Mouse (Mus musculus) embryonic facial prominence, embryonic 14.5 days (tissue): ENCODE measurements around the gene Ppm1m. TPM values are rescaled to one million over a fixed set of nuclear protein-coding genes. Genes with fewer than 3 reads are reported as not detected.

Source experiments
- ATAC-seq: fragments of 200-750 bp; cut with Nextera tagmentation; 2 replicates; pipeline ENCODE4 v1.8.0; 2017; ENCODE audit warnings: low read depth, moderate number of reproducible peaks, moderate TSS enrichment
- DNase-seq: peaks from one replicate; pipeline ENCODE4 v3.0.0-alpha.2; 2015; ENCODE audit warnings: low spot score
- H3K27ac ChIP-seq: fragments of 300-500 bp; sonication (generic); replicated peaks from 2 replicates; pipeline ENCODE4 v1.5.1; 2014; ENCODE audit warnings: low read depth, mild to moderate bottlenecking, low read length, moderate library complexity
- H3K27me3 ChIP-seq: fragments of 300-500 bp; sonication (generic); replicated peaks from 2 replicates; pipeline ENCODE4 v1.6.1; 2014; ENCODE audit warnings: low read length; ENCODE audit not compliant: control insufficient read depth, insufficient read depth
- H3K36me3 ChIP-seq: fragments of 300-500 bp; sonication (generic); 2 replicates; pipeline ENCODE4 v1.6.1; 2014; ENCODE audit warnings: low read length, mixed read lengths; ENCODE audit not compliant: control insufficient read depth, insufficient read depth
- H3K4me1 ChIP-seq: fragments of 300-500 bp; sonication (generic); 2 replicates; pipeline ENCODE4 v1.6.1; 2014; ENCODE audit warnings: antibody characterized with exemption, low read length; ENCODE audit not compliant: control insufficient read depth, insufficient read depth
- H3K4me2 ChIP-seq: fragments of 300-500 bp; sonication (generic); 2 replicates; pipeline ENCODE4 v1.6.1; 2014; ENCODE audit warnings: low read depth, mild to moderate bottlenecking, low read length, moderate library complexity, mixed read lengths
- H3K4me3 ChIP-seq: fragments of 300-500 bp; sonication (generic); 2 replicates; pipeline ENCODE4 v1.5.1; 2014; ENCODE audit warnings: low read depth, mild to moderate bottlenecking, low read length
- H3K9ac ChIP-seq: fragments of 300-500 bp; sonication (generic); 2 replicates; pipeline ENCODE4 v1.6.1; 2014; ENCODE audit warnings: low read depth, mild to moderate bottlenecking, low read length, moderate library complexity, mixed read lengths
- H3K9me3 ChIP-seq: fragments of 300-500 bp; sonication (generic); 2 replicates; pipeline ENCODE4 v1.6.1; 2016; ENCODE audit warnings: low read length; ENCODE audit not compliant: control insufficient read depth
- WGBS: fragments of 180-500 bp; shearing (Covaris S2); extraction: QIAGEN DNeasy Blood & Tissue Kit; methylation state at CpG from one replicate; pipeline ENCODE4 v1.1.7; 2014; 5-methylcytosine and 5-hydroxymethylcytosine counted together
- polyA plus RNA-seq: library from polyadenylated mRNA; unstranded; fragments of >200 nt; fragmentation: Nextera tagmentation; extraction: Ambion mirVana; gene quantifications from 2 replicates; pipeline ENCODE4 v1.2.1, GENCODE M21; 2014

The Ppm1m gene
- polyA plus RNA-seq, 1 experiment from 2014 or later, result 41.3 TPM

DNA sequence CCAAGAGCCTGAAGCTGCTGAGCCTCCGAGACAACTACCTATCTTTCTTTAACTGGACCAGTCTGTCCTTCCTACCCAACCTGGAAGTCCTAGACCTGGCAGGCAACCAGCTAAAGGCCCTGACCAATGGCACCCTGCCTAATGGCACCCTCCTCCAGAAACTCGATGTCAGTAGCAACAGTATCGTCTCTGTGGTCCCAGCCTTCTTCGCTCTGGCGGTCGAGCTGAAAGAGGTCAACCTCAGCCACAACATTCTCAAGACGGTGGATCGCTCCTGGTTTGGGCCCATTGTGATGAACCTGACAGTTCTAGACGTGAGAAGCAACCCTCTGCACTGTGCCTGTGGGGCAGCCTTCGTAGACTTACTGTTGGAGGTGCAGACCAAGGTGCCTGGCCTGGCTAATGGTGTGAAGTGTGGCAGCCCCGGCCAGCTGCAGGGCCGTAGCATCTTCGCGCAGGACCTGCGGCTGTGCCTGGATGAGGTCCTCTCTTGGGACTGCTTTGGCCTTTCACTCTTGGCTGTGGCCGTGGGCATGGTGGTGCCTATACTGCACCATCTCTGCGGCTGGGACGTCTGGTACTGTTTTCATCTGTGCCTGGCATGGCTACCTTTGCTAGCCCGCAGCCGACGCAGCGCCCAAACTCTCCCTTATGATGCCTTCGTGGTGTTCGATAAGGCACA lies 26.1 kb upstream of the Ppm1m start:
- ATAC-seq (no peak), DNase-seq (no peak)
- H3K36me3 ChIP-seq, result no peaks in the 10 kb centered on the region
- H3K4me2 ChIP-seq, result peak overlapping the region; percentile 73
- peaks cover 10% of the 10 kb centered on the region for H3K27me3 ChIP-seq
- WGBS, result 66% methylated on average over 24 of the region's 24 CpGs
- no peaks in the 10 kb centered on the region for H3K9me3 ChIP-seq
- H3K27ac ChIP-seq, result no peak overlapping the region
- H3K9ac ChIP-seq, result peak overlapping the region; percentile 45
- peak overlapping the region; percentile 39 for H3K4me3 ChIP-seq
- 0 out of 2 replicates have a peak, but pooled peaks cover 9% of the 10 kb centered on the region for H3K4me1 ChIP-seq

DNA sequence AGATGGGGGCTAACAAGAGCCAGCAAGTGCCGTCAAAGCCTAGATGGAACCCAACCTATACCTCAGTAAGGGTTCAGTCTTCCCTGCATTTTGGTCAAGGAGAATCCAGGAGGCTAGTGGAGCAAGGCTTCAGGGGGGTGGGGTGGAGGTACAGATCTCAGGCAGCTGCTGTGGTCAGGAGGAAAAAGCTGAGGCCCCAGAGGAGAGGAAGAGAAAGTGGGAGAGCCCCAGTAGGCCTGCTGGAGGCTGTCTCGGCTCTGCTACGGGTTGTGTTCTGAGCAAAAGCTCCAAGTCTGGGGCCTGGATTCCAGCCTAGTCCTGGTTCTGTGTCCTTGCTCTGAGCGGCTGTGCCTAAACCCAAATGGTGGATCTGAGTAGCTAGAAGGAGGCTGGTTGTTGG lies 23.4 kb upstream of the Ppm1m start:
- whole genome bisulfite sequencing, result 75% methylated on average over 4 of the region's 4 CpGs
- no peak overlapping the region for H3K9ac ChIP-seq
- H3K9me3 ChIP-seq, result no peaks in the 10 kb centered on the region
- no peak overlapping the region for H3K4me3 ChIP-seq
- ATAC-seq (no peak), DNase-seq (no peak)
- H3K4me1 ChIP-seq, result 0 out of 2 replicates have a peak, but pooled peaks cover 9% of the 10 kb centered on the region
- no peak overlapping the region for H3K4me2 ChIP-seq
- H3K27me3 ChIP-seq, result peaks cover 10% of the 10 kb centered on the region
- H3K27ac ChIP-seq, result no peak overlapping the region
- H3K36me3 ChIP-seq, result no peaks in the 10 kb centered on the region

DNA sequence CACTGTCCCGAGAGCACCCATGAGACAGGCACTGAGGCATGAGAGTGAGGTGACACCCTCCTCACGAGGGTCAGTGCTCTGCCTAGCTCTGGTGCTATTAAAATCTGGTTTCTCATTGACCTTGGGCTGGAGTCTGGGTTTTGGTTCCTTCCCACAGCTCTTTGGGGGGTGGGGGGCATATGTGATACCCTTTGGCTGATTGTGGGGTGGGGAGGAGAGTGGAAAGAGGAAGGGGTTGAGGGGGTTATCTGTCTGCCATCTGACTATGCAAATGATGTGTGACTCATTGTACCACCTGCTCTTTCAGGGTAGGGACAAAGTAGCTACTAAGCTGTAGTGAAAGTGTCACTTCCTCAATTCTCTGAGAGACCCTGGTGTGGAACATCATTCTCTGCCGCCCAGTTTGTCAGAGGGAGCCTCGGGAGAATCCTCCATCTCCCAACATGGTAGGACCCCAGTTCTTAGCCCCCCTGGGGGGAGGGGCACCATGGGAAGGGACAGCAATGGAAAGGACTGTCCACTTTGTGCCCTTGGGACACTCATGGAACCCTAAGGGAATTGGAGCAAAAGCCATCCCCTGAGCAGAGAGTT lies 22.8 kb upstream of the Ppm1m start, which contains the start of gene Tlr9:
TSS of gene Tlr9 (plus strand) at position 338 of the 591 bp plus-strand sequence.
- Histone ChIP-seq H3K4me3 (no peak within 1 kb of the TSS), H3K4me1 (0 out of 2 replicates have a peak, but pooled peaks cover 9% of the 10 kb centered on the region), H3K27ac (no peak within 1 kb of the TSS), H3K9ac (no peak within 1 kb of the TSS), H3K4me2 (no peak within 1 kb of the TSS), H3K36me3 (no peaks in the 10 kb centered on the region), H3K9me3 (no peaks in the 10 kb centered on the region), H3K27me3 (peaks cover 10% of the 10 kb centered on the region)
- ATAC-seq (no peak), DNase-seq (no peak)
- 72% methylated on average over 4 of the region's 4 CpGs for WGBS

DNA sequence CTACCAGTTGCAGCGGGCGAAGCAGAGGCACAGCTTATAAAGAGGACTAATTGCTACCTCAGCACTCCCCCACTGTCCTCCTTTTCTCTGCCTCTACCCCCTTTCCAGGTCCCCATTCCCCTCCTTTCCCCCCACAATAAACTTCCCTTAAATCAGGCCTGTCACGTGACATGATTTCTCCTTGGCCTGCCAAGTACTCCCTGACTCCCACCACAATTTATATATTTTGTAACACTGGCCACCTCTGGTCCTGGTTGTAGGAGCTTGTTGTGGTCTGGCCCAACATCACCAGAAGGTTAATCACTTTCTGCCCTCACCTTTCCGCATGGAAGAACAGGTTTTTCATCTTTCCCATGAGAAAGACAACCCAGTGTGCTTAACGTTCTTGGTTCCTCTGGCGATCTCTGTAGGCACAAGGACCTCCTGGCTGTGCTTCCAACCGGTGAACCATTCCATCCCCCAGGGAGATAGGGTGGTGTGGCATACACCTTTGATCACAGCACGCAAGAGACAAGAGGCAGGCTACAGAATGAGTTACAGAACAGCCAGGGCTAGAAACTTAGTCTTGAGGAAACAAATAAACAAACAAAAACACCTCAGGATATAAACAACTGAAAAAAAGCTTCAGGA lies 21.5 kb upstream of the Ppm1m start:
- Histone ChIP-seq H3K9ac (no peak overlapping the region), H3K36me3 (no peaks in the 10 kb centered on the region), H3K27ac (no peak overlapping the region), H3K4me3 (no peak overlapping the region), H3K9me3 (no peaks in the 10 kb centered on the region), H3K4me1 (0 out of 2 replicates have a peak, but pooled peaks cover 3% of the 10 kb centered on the region), H3K4me2 (no peak overlapping the region), H3K27me3 (peaks cover 8% of the 10 kb centered on the region)
- DNase-seq (no peak), ATAC-seq (no peak)
- 61% methylated on average over 8 of the region's 8 CpGs for WGBS

DNA sequence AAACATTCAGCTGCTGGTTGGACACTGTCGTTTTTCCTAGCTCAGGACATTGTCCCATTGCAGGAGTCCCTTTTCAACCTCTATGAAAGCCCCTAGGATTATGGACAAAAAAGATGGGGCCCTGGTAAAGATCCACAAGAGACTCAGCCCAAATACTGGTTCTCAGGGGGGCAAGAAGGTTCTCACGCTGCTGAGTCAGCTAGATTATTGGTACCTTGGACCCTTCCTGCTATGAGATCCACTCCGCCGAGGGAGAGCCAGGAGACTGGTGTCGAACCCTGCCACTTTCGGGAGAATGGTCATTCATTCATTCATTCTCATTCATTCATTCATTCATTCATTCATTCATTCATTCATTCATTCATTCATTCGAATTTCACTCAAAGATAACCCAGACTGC lies 17.4 kb upstream of the Ppm1m start:
- Histone ChIP-seq H3K9ac (no peak overlapping the region), H3K36me3 (peaks cover 33% of the 10 kb centered on the region), H3K4me1 (no peaks in the 10 kb centered on the region), H3K4me2 (no peak overlapping the region), H3K27me3 (no peaks in the 10 kb centered on the region), H3K9me3 (no peaks in the 10 kb centered on the region), H3K27ac (no peak overlapping the region), H3K4me3 (no peak overlapping the region)
- ATAC-seq (no peak), DNase-seq (no peak)
- 83% methylated on average over 7 of the region's 7 CpGs for WGBS

DNA sequence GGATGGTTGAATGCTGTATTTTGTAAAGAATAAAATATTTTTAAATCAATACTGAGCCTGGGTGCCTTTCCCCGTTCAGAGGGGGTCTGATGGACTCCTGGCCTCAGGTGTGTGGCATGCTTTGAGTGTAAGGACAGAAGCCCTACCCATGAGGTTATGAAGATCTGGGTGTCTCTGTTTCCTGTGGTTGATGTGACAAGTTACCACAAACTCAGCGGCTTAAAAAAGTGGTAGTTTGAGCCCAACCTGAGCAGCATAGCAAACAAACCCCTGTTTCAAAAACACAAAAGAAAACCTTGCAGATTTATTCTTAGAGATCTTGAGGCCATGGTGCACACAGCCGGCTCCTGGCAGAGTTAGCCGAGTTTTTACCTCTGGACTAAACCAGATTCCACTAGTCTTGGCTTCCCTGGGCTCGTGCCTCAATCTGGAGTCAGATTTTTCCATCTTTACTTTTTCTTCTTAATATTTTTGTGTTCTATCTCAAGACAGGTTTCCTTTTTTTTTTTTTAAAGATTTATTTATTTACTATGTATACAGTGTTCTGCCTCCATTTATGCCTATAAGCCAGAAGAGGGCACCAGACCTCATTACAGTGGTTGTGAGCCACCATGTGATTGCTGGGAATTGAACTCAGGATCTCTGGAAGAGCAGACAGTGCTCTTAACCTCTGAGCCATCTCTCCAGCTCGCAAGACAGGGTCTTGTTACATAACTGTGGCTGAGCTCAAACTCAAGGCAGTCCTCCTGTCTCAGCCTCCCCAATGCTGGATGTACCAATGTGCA lies 16.0 kb upstream of the Ppm1m start:
- 79% methylated on average over 6 of the region's 6 CpGs for WGBS
- Histone ChIP-seq H3K4me3 (no peak overlapping the region), H3K27me3 (no peaks in the 10 kb centered on the region), H3K27ac (no peak overlapping the region), H3K9me3 (no peaks in the 10 kb centered on the region), H3K4me1 (0 out of 2 replicates have a peak, but pooled peaks cover 3% of the 10 kb centered on the region), H3K4me2 (no peak overlapping the region), H3K36me3 (peaks cover 33% of the 10 kb centered on the region), H3K9ac (no peak overlapping the region)
- no peak for ATAC-seq
- no peak for DNase-seq

DNA sequence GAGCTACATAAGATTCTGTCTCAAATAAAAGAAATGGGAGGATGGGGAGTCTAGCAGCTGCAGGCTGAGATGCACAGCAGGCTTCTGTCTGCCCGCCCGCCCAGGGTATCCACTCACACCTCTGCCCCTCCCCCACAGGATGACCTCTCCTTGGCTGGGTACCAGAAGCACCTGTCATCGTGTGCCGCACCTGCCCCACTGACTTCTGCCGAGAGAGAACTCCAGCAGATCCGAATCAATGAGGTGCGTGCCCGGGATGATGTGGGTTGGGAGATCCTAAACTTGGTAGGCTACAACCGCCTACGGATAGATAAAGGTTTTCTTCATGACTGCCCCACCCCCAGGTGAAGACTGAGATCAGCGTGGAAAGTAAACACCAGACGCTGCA lies 13.0 kb upstream of the Ppm1m start:
- Histone ChIP-seq H3K9me3 (no peaks in the 10 kb centered on the region), H3K27ac (no peak overlapping the region), H3K4me1 (0 out of 2 replicates have a peak, but pooled peaks cover 3% of the 10 kb centered on the region), H3K9ac (peak overlapping the region; percentile 41; the same call in 1 of the 2 replicates), H3K4me2 (no peak overlapping the region), H3K36me3 (peaks cover 40% of the 10 kb centered on the region), H3K4me3 (no peak overlapping the region), H3K27me3 (no peaks in the 10 kb centered on the region)
- DNase-seq (no peak), ATAC-seq (no peak)
- WGBS, result 87% methylated on average over 12 of the region's 12 CpGs
